ENCODE assay signal across 8 mouse cellular contexts in the genomic region with DNA sequence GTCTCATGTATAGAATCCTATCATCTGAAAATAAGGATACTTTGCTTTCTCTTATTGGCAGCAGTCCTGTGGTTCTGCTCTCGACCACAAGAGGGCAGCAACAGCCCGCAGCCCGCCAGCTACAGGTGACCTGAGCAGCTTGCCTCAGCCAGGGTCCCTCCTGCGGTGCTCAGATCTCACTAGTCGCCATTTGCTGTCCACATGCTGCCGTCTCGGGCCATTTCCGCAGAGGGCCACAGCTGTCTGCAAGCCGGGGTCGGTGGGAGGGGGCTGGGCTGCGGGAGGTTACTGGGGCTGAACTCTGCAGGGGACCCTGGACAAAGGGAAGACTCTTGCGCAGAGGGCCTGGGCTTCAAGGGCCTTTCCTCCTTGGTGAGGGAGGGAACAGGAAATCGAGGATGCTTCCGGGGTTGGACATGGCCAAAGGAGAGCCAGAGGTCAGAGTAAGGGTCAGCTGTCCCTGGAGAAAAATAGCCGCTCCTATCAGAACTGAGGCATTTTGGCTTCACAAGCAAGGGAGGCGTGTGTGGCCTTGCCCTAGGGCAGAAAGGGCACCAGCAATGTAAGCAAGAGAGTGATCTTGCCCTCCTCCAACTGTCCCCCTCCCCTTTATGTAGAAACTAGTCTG. TPM values are rescaled to one million over a fixed set of nuclear protein-coding genes. Genes with fewer than 3 reads are reported as not detected.
DNase-seq lines count a peak whose midpoint lies in the region; ATAC-seq and TF ChIP-seq lines count a peak whose summit lies in the region.

No protein-coding gene starts in this region.

- no peaks in the 10 kb centered on the region for H3K36me3 ChIP-seq in heart, embryonic 12.5 days
- H3K36me3 ChIP-seq in kidney, embryonic 16.5 days (ENCODE audit: insufficient read depth, low read length) = no peaks in the 10 kb centered on the region
- H3K36me3 ChIP-seq in liver, embryonic 12.5 days = no peaks in the 10 kb centered on the region
- H3K36me3 ChIP-seq in stomach, embryonic 15.5 days = no peaks in the 10 kb centered on the region

- peak overlapping the region; percentile 30 for H3K4me3 ChIP-seq in heart, embryonic 12.5 days
- H3K4me3 ChIP-seq in kidney, embryonic 16.5 days (ENCODE audit: low read length) = peak overlapping the region; percentile 30
- H3K4me3 ChIP-seq in liver, embryonic 12.5 days = peak overlapping the region; percentile 33; the same call in 1 of the 2 replicates
- peak overlapping the region; percentile 29 for H3K4me3 ChIP-seq in stomach, embryonic 15.5 days (replicated peaks)

- H3K27ac ChIP-seq in heart, embryonic 12.5 days (ENCODE audit: poor library complexity, severe bottlenecking) = peak overlapping the region; percentile 30
- no peak overlapping the region for H3K27ac ChIP-seq in kidney, embryonic 16.5 days (ENCODE audit: low read length)
- H3K27ac ChIP-seq in liver, embryonic 12.5 days = peak overlapping the region; percentile 51
- no peak overlapping the region for H3K27ac ChIP-seq in stomach, embryonic 15.5 days

- H3K4me2 ChIP-seq in heart, embryonic 12.5 days = peak overlapping the region; percentile 68
- peak overlapping the region; percentile 51 for H3K4me2 ChIP-seq in kidney, embryonic 16.5 days (replicated peaks; ENCODE audit: low read depth, low read length)
- H3K4me2 ChIP-seq in liver, embryonic 12.5 days = peak overlapping the region; percentile 65
- peak overlapping the region; percentile 70 for H3K4me2 ChIP-seq in stomach, embryonic 15.5 days

- 5% methylated on average over 16 of the region's 16 CpGs for WGBS in heart, embryonic 12.5 days
- WGBS in kidney, embryonic 16.5 days = 3% methylated on average over 16 of the region's 16 CpGs
- WGBS in liver, embryonic 12.5 days (ENCODE audit: insufficient replicate concordance) = 8% methylated on average over 16 of the region's 16 CpGs
- WGBS in stomach, embryonic 15.5 days = 10% methylated on average over 16 of the region's 16 CpGs

- ATAC-seq in erythroblast, adult 5-6 weeks (replicated peaks; ENCODE audit: low FRiP score, poor library complexity, severe bottlenecking) = peak; percentile 83
- ATAC-seq in heart, embryonic 12.5 days (ENCODE audit: insufficient number of reproducible peaks, low FRiP score) = peak; percentile 80
- ATAC-seq in kidney, embryonic 16.5 days (ENCODE audit: low FRiP score, low TSS enrichment) = peak; percentile 95
- ATAC-seq in liver, embryonic 12.5 days = peak; percentile 81
- peak; percentile 90 for ATAC-seq in stomach, embryonic 15.5 days (ENCODE audit: insufficient read depth, low FRiP score, low read depth)

- H3K9me3 ChIP-seq in heart, embryonic 12.5 days (replicated peaks) = peaks cover 3% of the 10 kb centered on the region; the same call in 1 of the 2 replicates
- no peaks in the 10 kb centered on the region for H3K9me3 ChIP-seq in kidney, embryonic 16.5 days (ENCODE audit: low read length)
- no peaks in the 10 kb centered on the region for H3K9me3 ChIP-seq in liver, embryonic 12.5 days (replicated peaks)
- H3K9me3 ChIP-seq in stomach, embryonic 15.5 days = no peaks in the 10 kb centered on the region

- peak overlapping the region; percentile 34; the same call in 1 of the 2 replicates for H3K9ac ChIP-seq in heart, embryonic 12.5 days
- peak overlapping the region; percentile 48 for H3K9ac ChIP-seq in kidney, embryonic 16.5 days (replicated peaks; ENCODE audit: low read length)
- H3K9ac ChIP-seq in liver, embryonic 12.5 days = peak overlapping the region; percentile 60
- no peak overlapping the region for H3K9ac ChIP-seq in stomach, embryonic 15.5 days

- no peak for TF ChIP-seq POLR2A in brain, embryonic 14.5 days (IDR thresholded peaks at IDR 0.05; ENCODE audit: borderline replicate concordance, extremely low read depth, insufficient read depth, insufficient read length, poor library complexity, severe bottlenecking)

- peaks cover 11% of the 10 kb centered on the region for H3K4me1 ChIP-seq in heart, embryonic 12.5 days (replicated peaks)
- H3K4me1 ChIP-seq in kidney, embryonic 16.5 days (ENCODE audit: insufficient read depth, low read length) = peaks cover 8% of the 10 kb centered on the region; the same call in 1 of the 2 replicates
- H3K4me1 ChIP-seq in liver, embryonic 12.5 days = peaks cover 13% of the 10 kb centered on the region
- no peaks in the 10 kb centered on the region for H3K4me1 ChIP-seq in stomach, embryonic 15.5 days

- no peaks in the 10 kb centered on the region for H3K27me3 ChIP-seq in heart, embryonic 12.5 days (replicated peaks)
- no peaks in the 10 kb centered on the region for H3K27me3 ChIP-seq in kidney, embryonic 16.5 days (ENCODE audit: insufficient read depth, low read length)
- H3K27me3 ChIP-seq in liver, embryonic 12.5 days (replicated peaks) = no peaks in the 10 kb centered on the region
- no peaks in the 10 kb centered on the region for H3K27me3 ChIP-seq in stomach, embryonic 15.5 days (replicated peaks)

- peak; percentile 99 for TF ChIP-seq CTCF in brain, embryonic 14.5 days (IDR thresholded peaks at IDR 0.05; ENCODE audit: borderline replicate concordance, extremely low read depth, insufficient read depth, insufficient read length)

- peak; percentile 74 for DNase-seq in CD4-positive helper T cell, adult 2 months (ENCODE audit: low read depth, low spot score)
- peak; percentile 94 for DNase-seq in brain, embryonic 14.5 days (ENCODE audit: low read depth)
- DNase-seq in neural tube, embryonic 10.5 days (ENCODE audit: extremely low spot score, low spot score) = peak; percentile 97

RNA-seq across cellular contexts. Expression of gene Hdhd5, which starts 8.1 kb away (rescaled TPM):
- polyA plus RNA-seq in brain, embryonic 14.5 days (2012; rRNA removed) = 22.1 and 26.4 TPM in 2 replicates
- total RNA-seq in erythroblast, adult 5-6 weeks (2015; ENCODE audit: low replicate concordance) = 1.3 TPM in 1 of 2 replicates, not detected in the other
- total RNA-seq in erythroblast, adult 5-6 weeks (2017; ENCODE audit: low replicate concordance) = 0.26 and 2.5 TPM in 2 replicates
- 16.0 and 17.9 TPM in 2 replicates for polyA plus RNA-seq in heart, embryonic 12.5 days (2016; fragmentation: Nextera tagmentation; extraction: Ambion mirVana)
- polyA plus RNA-seq in kidney, embryonic 16.5 days (2015; fragmentation: Nextera tagmentation; extraction: Ambion mirVana) = 22.1 and 23.6 TPM in 2 replicates
- 15.6 and 16.0 TPM in 2 replicates for polyA plus RNA-seq in liver, embryonic 12.5 days (2016; fragmentation: Nextera tagmentation; extraction: Ambion mirVana)
- 15.2 and 20.5 TPM in 2 replicates for polyA plus RNA-seq in stomach, embryonic 15.5 days (2015; fragmentation: Nextera tagmentation; extraction: Ambion mirVana)

RNA-seq across cellular contexts. Expression of gene Tmem121b, which starts 45.6 kb away (rescaled TPM):
- 13.5 and 15.6 TPM in 2 replicates for polyA plus RNA-seq in brain, embryonic 14.5 days (2012; rRNA removed)
- total RNA-seq in erythroblast, adult 5-6 weeks (2015; ENCODE audit: low replicate concordance) = not detected in 2 replicates
- total RNA-seq in erythroblast, adult 5-6 weeks (2017; ENCODE audit: low replicate concordance) = not detected in 2 replicates
- 0.10 and 0.15 TPM in 2 replicates for polyA plus RNA-seq in heart, embryonic 12.5 days (2016; fragmentation: Nextera tagmentation; extraction: Ambion mirVana)
- polyA plus RNA-seq in kidney, embryonic 16.5 days (2015; fragmentation: Nextera tagmentation; extraction: Ambion mirVana) = 0.04 TPM in 2 replicates
- polyA plus RNA-seq in liver, embryonic 12.5 days (2016; fragmentation: Nextera tagmentation; extraction: Ambion mirVana) = 0.02 TPM in 1 of 2 replicates, not detected in the other
- polyA plus RNA-seq in stomach, embryonic 15.5 days (2015; fragmentation: Nextera tagmentation; extraction: Ambion mirVana) = 0.12 and 0.15 TPM in 2 replicates

Comparison
In these comparisons a context has a peak if more than half of its experiments do, and no peak if none do; other contexts are left out.
1. H3K27ac ChIP-seq: peak in heart, embryonic 12.5 days (single experiment) and liver, embryonic 12.5 days (single experiment); none in kidney, embryonic 16.5 days (single experiment) and stomach, embryonic 15.5 days (single experiment).
2. RNA of gene Tmem121b, which starts 45.6 kb away (polyA plus RNA-seq): 13.5 to 15.6 TPM in brain, embryonic 14.5 days; 0.12 to 0.15 TPM in stomach, embryonic 15.5 days, 0.10 to 0.15 TPM in heart, embryonic 12.5 days, 0.04 TPM in kidney, embryonic 16.5 days and 0.02 TPM in liver, embryonic 12.5 days; every median in the first group is over 10 times any median in the second.
3. Peak in every context shown above with its lines, with median percentiles within 50 percentile points of each other: DNase-seq, ATAC-seq, H3K4me2 ChIP-seq and H3K4me3 ChIP-seq.